Mouse (Mus musculus) megakaryocyte, embryonic 14.5 days (primary cell): ENCODE results near the gene Olfr1368.

Experiments
- FLI1 ChIP-seq: IDR thresholded peaks from 2 replicates; pipeline ENCODE4 v1.6.1; 2012; ENCODE audit warnings: low read length, inconsistent platforms, mixed read lengths
- GATA1 ChIP-seq: IDR thresholded peaks from 3 replicates; pipeline ENCODE4 v1.6.1; 2012; ENCODE audit warnings: mixed read lengths, low read length, inconsistent platforms, borderline replicate concordance

DNA sequence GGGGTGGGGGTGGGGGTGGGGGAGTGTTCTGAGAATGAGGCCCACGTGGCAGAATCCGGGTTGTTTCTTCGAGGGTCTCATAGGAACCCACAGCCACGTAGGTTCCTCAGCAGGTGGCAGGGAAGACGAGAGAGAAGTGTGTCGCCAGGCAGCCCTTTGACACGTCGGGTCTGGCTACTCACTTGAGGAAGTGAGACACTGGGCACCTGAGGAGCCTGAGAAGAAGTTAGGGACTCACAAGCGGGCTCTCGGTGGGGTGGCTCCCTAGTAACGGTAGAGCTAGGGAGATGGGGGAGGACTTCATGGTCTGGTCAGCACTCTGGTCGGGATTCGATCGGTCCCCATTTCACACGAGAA, 33.7 kb upstream of the Olfr1368 start, which contains the start of gene Trim27:
- no peak for TF ChIP-seq GATA1
- no peak for TF ChIP-seq FLI1
